In the genomic region with DNA sequence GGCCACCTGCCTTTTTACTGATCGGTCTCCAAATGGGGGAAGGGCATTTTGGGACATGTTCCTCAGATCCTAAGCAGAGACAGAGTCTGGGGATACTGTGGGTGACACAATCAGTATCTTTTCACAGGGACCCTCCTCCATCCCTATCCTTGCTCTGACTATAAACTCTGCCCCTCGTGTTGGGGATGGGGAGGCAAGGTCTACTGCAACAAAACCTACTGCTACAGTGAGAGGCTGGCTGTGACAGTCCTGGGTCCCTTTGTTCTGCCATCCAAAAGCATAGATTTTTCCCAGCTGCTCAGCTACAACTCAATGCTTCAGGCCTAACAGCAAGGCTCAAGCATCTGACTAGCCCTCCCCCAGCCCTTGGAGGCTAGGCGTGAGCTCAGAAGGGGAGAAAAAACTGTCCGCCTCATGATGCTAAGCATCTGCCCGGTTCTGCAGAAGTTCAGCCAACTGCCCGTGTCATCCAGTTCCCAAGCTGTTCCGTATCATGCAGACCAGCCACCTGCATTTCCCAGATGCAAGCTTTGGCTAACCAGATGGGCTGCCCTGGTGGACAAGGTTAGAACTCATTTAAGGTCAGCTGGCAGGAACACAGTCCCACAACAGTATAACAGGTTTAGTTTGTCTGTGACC, we compare ENCODE assay signal across 10 mouse cellular contexts.
A peak's percentile ranks its signal among the peaks of the same experiment; 100 is the strongest.
DNase-seq lines count a peak whose midpoint lies in the region; ATAC-seq lines count a peak whose summit lies in the region.
"Had no signal": no experiment of that assay in that cellular context is flagged by ENCODE, and none has a peak within 500 bp of the region (broad histone marks: within the 10 kb centered on the region; RNA-seq: fewer than 3 reads in every experiment).

No protein-coding gene starts in this region.

- intact Hi-C loops in heart, postnatal 36 days (cut with DNase I): no loop called here

- no peaks in the 10 kb centered on the region for H3K36me3 ChIP-seq in midbrain, embryonic 13.5 days
- no peaks in the 10 kb centered on the region for H3K36me3 ChIP-seq in midbrain, embryonic 16.5 days (ENCODE audit: control insufficient read depth, insufficient read depth, low read length)
- H3K36me3 ChIP-seq in hindbrain, embryonic 16.5 days (ENCODE audit: control insufficient read depth, insufficient read depth, low read length): no peaks in the 10 kb centered on the region
- no peaks in the 10 kb centered on the region for H3K36me3 ChIP-seq in stomach, embryonic 15.5 days
- H3K36me3 ChIP-seq: embryonic facial prominence, embryonic 12.5 days had no signal

- H3K9ac ChIP-seq in midbrain, embryonic 13.5 days (replicated peaks): no peak overlapping the region
- H3K9ac ChIP-seq in midbrain, embryonic 16.5 days (ENCODE audit: low read depth, low read length): no peak overlapping the region
- H3K9ac ChIP-seq in hindbrain, embryonic 16.5 days (ENCODE audit: low read depth, low read length): no peak overlapping the region
- H3K9ac ChIP-seq in stomach, embryonic 15.5 days: no peak overlapping the region
- H3K9ac ChIP-seq: embryonic facial prominence, embryonic 12.5 days had no signal

- no peak overlapping the region for H3K4me2 ChIP-seq in midbrain, embryonic 13.5 days (replicated peaks)
- H3K4me2 ChIP-seq in midbrain, embryonic 16.5 days (ENCODE audit: low read length): no peak overlapping the region
- no peak overlapping the region for H3K4me2 ChIP-seq in hindbrain, embryonic 16.5 days (ENCODE audit: low read length)
- no peak overlapping the region for H3K4me2 ChIP-seq in stomach, embryonic 15.5 days
- H3K4me2 ChIP-seq: embryonic facial prominence, embryonic 12.5 days had no signal

- H3K4me3 ChIP-seq in midbrain, embryonic 13.5 days (replicated peaks): no peak overlapping the region
- H3K4me3 ChIP-seq in midbrain, embryonic 16.5 days (ENCODE audit: low read depth, low read length): no peak overlapping the region
- H3K4me3 ChIP-seq in hindbrain, embryonic 16.5 days (ENCODE audit: low read length): no peak overlapping the region
- H3K4me3 ChIP-seq in stomach, embryonic 15.5 days (replicated peaks): no peak overlapping the region
- H3K4me3 ChIP-seq: embryonic facial prominence, embryonic 12.5 days had no signal

- H3K9me3 ChIP-seq in midbrain, embryonic 13.5 days: no peaks in the 10 kb centered on the region
- no peaks in the 10 kb centered on the region for H3K9me3 ChIP-seq in midbrain, embryonic 16.5 days (replicated peaks; ENCODE audit: control insufficient read depth, low read length, poor library complexity, severe bottlenecking)
- no peaks in the 10 kb centered on the region for H3K9me3 ChIP-seq in hindbrain, embryonic 16.5 days (ENCODE audit: control insufficient read depth, low read length)
- H3K9me3 ChIP-seq in stomach, embryonic 15.5 days: no peaks in the 10 kb centered on the region
- H3K9me3 ChIP-seq: embryonic facial prominence, embryonic 12.5 days had no signal

- peaks cover 22% of the 10 kb centered on the region for H3K4me1 ChIP-seq in midbrain, embryonic 13.5 days (replicated peaks)
- H3K4me1 ChIP-seq in midbrain, embryonic 16.5 days (ENCODE audit: control insufficient read depth, insufficient read depth, low read length): peaks cover 6% of the 10 kb centered on the region; the same call in 1 of the 2 replicates
- H3K4me1 ChIP-seq in hindbrain, embryonic 16.5 days (ENCODE audit: control insufficient read depth, insufficient read depth, low read depth, low read length): peaks cover 6% of the 10 kb centered on the region
- H3K4me1 ChIP-seq in stomach, embryonic 15.5 days: peaks cover 6% of the 10 kb centered on the region; the same call in 1 of the 2 replicates

- H3K27ac ChIP-seq in midbrain, embryonic 13.5 days: peak overlapping the region; percentile 19; the same call in 1 of the 2 replicates
- no peak overlapping the region for H3K27ac ChIP-seq in midbrain, embryonic 16.5 days (ENCODE audit: low read length)
- H3K27ac ChIP-seq in hindbrain, embryonic 16.5 days (ENCODE audit: low read depth, low read length): no peak overlapping the region
- H3K27ac ChIP-seq in stomach, embryonic 15.5 days: no peak overlapping the region
- H3K27ac ChIP-seq: embryonic facial prominence, embryonic 12.5 days had no signal

- no peak for ATAC-seq in midbrain, embryonic 13.5 days
- ATAC-seq in midbrain, embryonic 16.5 days: no peak
- peak; percentile 29; the same call in 1 of the 2 replicates for ATAC-seq in hindbrain, embryonic 16.5 days
- ATAC-seq in stomach, embryonic 15.5 days (ENCODE audit: insufficient read depth, low FRiP score, low read depth): peak; percentile 48; the same call in 1 of the 2 replicates

- peak; percentile 8 for DNase-seq in heart, adult 9 months (ENCODE audit: low spot score in 2 of 2)
- no peak for DNase-seq in heart, postnatal 36 days
- no peak for DNase-seq in adrenal gland, postnatal 4 days (ENCODE audit: low spot score in 2 of 2)
- DNase-seq: adrenal gland, adult 8-10 months; cerebellum, adult 11-12 months had no signal

- H3K27me3 ChIP-seq in midbrain, embryonic 13.5 days: no peaks in the 10 kb centered on the region
- no peaks in the 10 kb centered on the region for H3K27me3 ChIP-seq in midbrain, embryonic 16.5 days (ENCODE audit: control insufficient read depth, insufficient read depth, low read depth, low read length)
- H3K27me3 ChIP-seq in hindbrain, embryonic 16.5 days (replicated peaks; ENCODE audit: control insufficient read depth, insufficient read depth, low read length): no peaks in the 10 kb centered on the region
- no peaks in the 10 kb centered on the region for H3K27me3 ChIP-seq in stomach, embryonic 15.5 days (replicated peaks)
- H3K27me3 ChIP-seq: embryonic facial prominence, embryonic 12.5 days had no signal

- WGBS in midbrain, embryonic 13.5 days: 68% methylated on average over 7 of the region's 7 CpGs
- WGBS in midbrain, embryonic 16.5 days: 67% methylated on average over 7 of the region's 7 CpGs
- WGBS in hindbrain, embryonic 16.5 days: 56% methylated on average over 7 of the region's 7 CpGs
- 48% methylated on average over 7 of the region's 7 CpGs for WGBS in stomach, embryonic 15.5 days

Comparison
In these comparisons a context has a peak if more than half of its experiments do, and no peak if none do; other contexts are left out.
1. DNase-seq: peak in heart, adult 9 months (2 of 2); none in heart, postnatal 36 days (0 of 2) and adrenal gland, postnatal 4 days (0 of 2).
2. ATAC-seq: peak in hindbrain, embryonic 16.5 days (single experiment) and stomach, embryonic 15.5 days (single experiment); none in midbrain, embryonic 13.5 days (single experiment) and midbrain, embryonic 16.5 days (single experiment).